Comparison of ENCODE assay signal across 9 mouse cellular contexts in genomic region chr3:39443328-39443727, GRCm38 (mm10).
A peak's percentile ranks its signal among the peaks of the same experiment; 100 is the strongest.
DNase-seq lines count a peak whose midpoint lies in the region; ATAC-seq and TF ChIP-seq lines count a peak whose summit lies in the region.
"Had no signal": no experiment of that assay in that cellular context is flagged by ENCODE, and none has a peak within 500 bp of the region (broad histone marks: within the 10 kb centered on the region; RNA-seq: fewer than 3 reads in every experiment).

No protein-coding gene starts in this region.

- TF ChIP-seq CTCF in heart, adult 2 months (IDR thresholded peaks at IDR 0.05) = no peak

- no peaks in the 10 kb centered on the region for H3K27me3 ChIP-seq in heart, embryonic 13.5 days (replicated peaks)
- no peaks in the 10 kb centered on the region for H3K27me3 ChIP-seq in heart, adult 2 months (ENCODE audit: control insufficient read depth, insufficient read depth, low read length)
- H3K27me3 ChIP-seq in midbrain, embryonic 11.5 days (ENCODE audit: control insufficient read depth, insufficient read depth, low read length) = no peaks in the 10 kb centered on the region
- no peaks in the 10 kb centered on the region for H3K27me3 ChIP-seq in midbrain, embryonic 10.5 days (ENCODE audit: low read depth, poor library complexity, severe bottlenecking)
- no peaks in the 10 kb centered on the region for H3K27me3 ChIP-seq in limb, embryonic 12.5 days
- H3K27me3 ChIP-seq: hindbrain, embryonic 15.5 days had no signal

- no peaks in the 10 kb centered on the region for H3K4me1 ChIP-seq in heart, embryonic 13.5 days
- no peaks in the 10 kb centered on the region for H3K4me1 ChIP-seq in heart, adult 2 months (ENCODE audit: control insufficient read depth, insufficient read depth, low read length)
- no peaks in the 10 kb centered on the region for H3K4me1 ChIP-seq in midbrain, embryonic 11.5 days (ENCODE audit: control insufficient read depth, insufficient read depth, low read length)
- no peaks in the 10 kb centered on the region for H3K4me1 ChIP-seq in midbrain, embryonic 10.5 days
- peaks cover 9% of the 10 kb centered on the region; the same call in 1 of the 2 replicates for H3K4me1 ChIP-seq in limb, embryonic 12.5 days (replicated peaks)
- H3K4me1 ChIP-seq: hindbrain, embryonic 15.5 days had no signal

- no peaks in the 10 kb centered on the region for H3K9me3 ChIP-seq in heart, embryonic 13.5 days
- no peaks in the 10 kb centered on the region for H3K9me3 ChIP-seq in midbrain, embryonic 11.5 days (ENCODE audit: control insufficient read depth, low read length)
- H3K9me3 ChIP-seq in midbrain, embryonic 10.5 days (replicated peaks) = 0 out of 2 replicates have a peak, but pooled peaks cover under 1% of the 10 kb centered on the region
- H3K9me3 ChIP-seq in limb, embryonic 12.5 days = no peaks in the 10 kb centered on the region
- H3K9me3 ChIP-seq: hindbrain, embryonic 15.5 days had no signal

- DNase-seq in heart, adult 2 months = no peak
- DNase-seq in midbrain, embryonic 11.5 days (ENCODE audit: low spot score, missing footprints) = no peak
- DNase-seq in midbrain, embryonic 10.5 days (ENCODE audit: low spot score) = no peak
- peak; percentile 53 for DNase-seq in retina, postnatal 1 day
- no peak for DNase-seq in thymus, postnatal 10 days (ENCODE audit: low spot score in 2 of 2)
- DNase-seq in cerebellum, adult 11-12 months = no peak

- no peak overlapping the region for H3K9ac ChIP-seq in heart, embryonic 13.5 days
- no peak overlapping the region for H3K9ac ChIP-seq in heart, adult 2 months (ENCODE audit: low read depth, low read length)
- H3K9ac ChIP-seq in midbrain, embryonic 11.5 days (ENCODE audit: low read length) = no peak overlapping the region
- H3K9ac ChIP-seq in limb, embryonic 12.5 days (replicated peaks) = no peak overlapping the region
- H3K9ac ChIP-seq: hindbrain, embryonic 15.5 days had no signal

- no peak for TF ChIP-seq POLR2A in heart, adult 2 months (IDR thresholded peaks at IDR 0.05; ENCODE audit: insufficient read depth, low read depth, low read length)

- intact Hi-C loops in heart, adult 2 months (cut with DNase I) = no loop called here

- H3K79me2 ChIP-seq in heart, adult 2 months (replicated peaks; ENCODE audit: control insufficient read depth, insufficient read depth, low read length) = no peaks in the 10 kb centered on the region

- ATAC-seq in heart, embryonic 13.5 days (ENCODE audit: extremely low read depth, insufficient number of reproducible peaks, low FRiP score, low TSS enrichment) = no peak
- ATAC-seq in midbrain, embryonic 11.5 days (ENCODE audit: low FRiP score) = peak; percentile 58; the same call in 1 of the 2 replicates
- peak; percentile 47; the same call in 1 of the 2 replicates for ATAC-seq in limb, embryonic 12.5 days (ENCODE audit: insufficient number of reproducible peaks, insufficient read depth, low FRiP score, low TSS enrichment, low read depth)

- no peak overlapping the region for H3K27ac ChIP-seq in heart, embryonic 13.5 days (replicated peaks)
- H3K27ac ChIP-seq in heart, adult 2 months = no peak overlapping the region
- no peak overlapping the region for H3K27ac ChIP-seq in midbrain, embryonic 11.5 days (ENCODE audit: low read depth, low read length)
- no peak overlapping the region for H3K27ac ChIP-seq in midbrain, embryonic 10.5 days (replicated peaks)
- H3K27ac ChIP-seq in limb, embryonic 12.5 days = no peak overlapping the region
- H3K27ac ChIP-seq: hindbrain, embryonic 15.5 days had no signal

- TF ChIP-seq EP300 in heart, adult 2 months (IDR thresholded peaks at IDR 0.05; ENCODE audit: insufficient read depth, low read depth, low read length) = no peak

- peak overlapping the region; percentile 37; the same call in 1 of the 2 replicates for H3K4me2 ChIP-seq in heart, embryonic 13.5 days
- H3K4me2 ChIP-seq in midbrain, embryonic 11.5 days = no peak overlapping the region
- H3K4me2 ChIP-seq in limb, embryonic 12.5 days = peak overlapping the region; percentile 33
- H3K4me2 ChIP-seq: hindbrain, embryonic 15.5 days had no signal

- H3K36me3 ChIP-seq in heart, embryonic 13.5 days = no peaks in the 10 kb centered on the region
- H3K36me3 ChIP-seq in heart, adult 2 months (ENCODE audit: control insufficient read depth, insufficient read depth, low read length) = no peaks in the 10 kb centered on the region
- no peaks in the 10 kb centered on the region for H3K36me3 ChIP-seq in midbrain, embryonic 11.5 days (ENCODE audit: control insufficient read depth, insufficient read depth, low read length)
- H3K36me3 ChIP-seq in midbrain, embryonic 10.5 days = no peaks in the 10 kb centered on the region
- no peaks in the 10 kb centered on the region for H3K36me3 ChIP-seq in limb, embryonic 12.5 days
- H3K36me3 ChIP-seq: hindbrain, embryonic 15.5 days had no signal

- WGBS in heart, embryonic 13.5 days = 51% methylated on average over 10 of the region's 10 CpGs
- WGBS in heart, adult 2 months = 55% methylated on average over 10 of the region's 10 CpGs
- 72% methylated on average over 10 of the region's 10 CpGs for WGBS in midbrain, embryonic 11.5 days
- WGBS in midbrain, embryonic 10.5 days = 80% methylated on average over 10 of the region's 10 CpGs
- WGBS in limb, embryonic 12.5 days = 33% methylated on average over 10 of the region's 10 CpGs

- H3K4me3 ChIP-seq in heart, embryonic 13.5 days = no peak overlapping the region
- no peak overlapping the region for H3K4me3 ChIP-seq in heart, adult 2 months
- H3K4me3 ChIP-seq in midbrain, embryonic 11.5 days (ENCODE audit: low read depth, low read length) = no peak overlapping the region
- no peak overlapping the region for H3K4me3 ChIP-seq in midbrain, embryonic 10.5 days
- H3K4me3 ChIP-seq in limb, embryonic 12.5 days (replicated peaks) = no peak overlapping the region
- H3K4me3 ChIP-seq: hindbrain, embryonic 15.5 days had no signal
